Mouse (Mus musculus) hindlimb bud, embryonic 11.5 days (tissue): ENCODE measurements around the gene Klhl3.

ENCODE experiments used
- DNase-seq: peaks from one replicate; pipeline ENCODE4 v3.0.0-alpha.2; 2012; ENCODE audit warnings: low read depth, low spot score; ENCODE audit errors: extremely low spot score

Klhl3 gene

DNA sequence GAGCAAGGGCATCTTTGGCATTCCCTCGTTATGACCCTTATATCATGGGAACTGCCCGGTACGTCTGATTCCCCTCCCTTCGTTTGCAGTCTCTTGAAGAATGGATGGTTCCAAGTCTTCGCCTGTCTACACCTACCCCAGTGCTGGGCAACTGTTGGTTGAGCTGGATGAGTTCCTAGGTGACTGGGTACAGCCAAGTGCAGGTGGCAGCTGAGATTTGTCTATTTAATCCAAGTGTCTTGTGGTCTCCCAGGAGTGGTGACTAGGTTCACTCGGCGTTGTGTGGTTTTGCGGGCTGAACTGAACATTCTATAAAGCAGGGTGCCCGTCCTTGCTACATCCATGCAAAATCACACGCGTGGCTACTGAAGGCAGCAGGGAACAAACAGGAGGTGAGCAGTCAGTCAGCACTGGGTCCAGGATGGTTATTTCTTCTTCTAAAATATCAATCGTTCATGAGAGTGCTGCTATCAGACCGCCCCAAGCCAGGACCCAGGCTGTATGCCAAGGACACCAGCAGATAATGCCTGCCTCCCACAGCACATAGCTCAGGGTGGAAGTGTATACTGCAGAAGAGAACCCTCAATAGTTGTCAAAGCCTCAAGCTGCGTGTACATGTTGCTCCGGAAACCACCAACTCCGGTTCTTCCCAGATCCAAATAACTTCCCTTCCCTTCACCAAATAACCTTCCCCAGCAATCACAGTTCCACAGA lies 87.5 kb downstream of the Klhl3 start:
- no peak for DNase-seq

DNA sequence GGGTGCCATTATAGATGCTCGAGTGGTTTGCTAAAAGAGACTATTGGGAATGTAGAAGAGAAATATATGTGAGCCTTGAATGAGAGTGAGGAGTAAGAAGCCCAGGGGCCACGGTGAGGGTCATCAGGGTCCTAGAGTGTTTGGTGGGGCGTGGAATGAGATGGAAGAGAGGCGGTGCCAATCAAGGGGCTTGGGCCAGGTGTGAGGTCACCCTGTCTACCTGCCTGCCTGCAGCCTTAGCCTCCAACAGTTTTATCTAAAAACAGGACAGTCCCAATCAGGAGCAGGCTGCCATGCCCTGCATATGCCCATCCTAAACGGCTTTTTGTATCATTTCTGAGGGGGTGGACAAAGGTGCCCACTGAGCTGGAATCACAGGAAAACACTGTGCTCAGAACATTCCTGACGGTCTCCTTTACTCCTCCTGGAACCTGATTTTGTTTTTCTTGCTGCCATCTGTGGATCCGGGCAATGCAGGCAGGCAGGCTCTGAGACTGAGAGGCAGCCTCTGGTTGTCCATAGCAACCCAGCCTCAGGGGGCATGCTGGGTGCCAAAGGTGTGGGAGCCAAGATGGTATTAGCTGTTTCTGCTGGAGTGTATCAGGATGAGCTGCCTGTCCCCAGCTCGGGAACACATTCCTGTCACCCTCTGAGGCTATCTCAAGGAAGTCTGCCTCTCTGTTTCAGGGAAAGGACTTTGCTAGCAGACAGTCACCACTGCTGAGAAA lies 89.5 kb downstream of the Klhl3 start:
- DNase-seq: no peak

DNA sequence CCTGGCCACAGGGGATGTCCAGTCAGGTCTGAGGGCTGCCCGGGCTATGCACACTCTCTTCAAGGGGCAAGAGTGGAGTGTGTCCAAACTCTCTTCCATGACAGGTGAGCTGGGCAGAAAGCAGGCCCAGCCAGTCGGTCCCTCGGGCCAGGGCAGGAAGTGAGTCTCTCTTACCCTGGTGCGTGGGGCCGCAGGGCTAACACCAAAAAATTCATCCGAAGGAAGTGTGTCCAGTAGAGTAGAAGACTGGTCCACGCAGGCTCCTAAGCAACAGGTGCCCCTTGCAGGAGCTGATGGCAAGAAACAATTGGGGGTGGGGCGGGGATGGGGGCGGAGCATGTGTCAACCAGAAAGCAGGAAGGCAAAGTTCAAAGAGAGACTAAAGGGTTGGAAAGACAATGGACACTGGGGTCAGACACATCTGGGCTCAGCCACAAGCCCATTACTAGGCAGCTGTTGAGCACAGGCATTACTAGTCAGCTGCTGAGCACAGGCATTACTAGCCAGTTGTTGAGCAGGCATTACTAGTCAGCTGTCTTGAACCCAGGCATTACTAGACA lies 90.3 kb downstream of the Klhl3 start:
- DNase-seq: no peak

DNA sequence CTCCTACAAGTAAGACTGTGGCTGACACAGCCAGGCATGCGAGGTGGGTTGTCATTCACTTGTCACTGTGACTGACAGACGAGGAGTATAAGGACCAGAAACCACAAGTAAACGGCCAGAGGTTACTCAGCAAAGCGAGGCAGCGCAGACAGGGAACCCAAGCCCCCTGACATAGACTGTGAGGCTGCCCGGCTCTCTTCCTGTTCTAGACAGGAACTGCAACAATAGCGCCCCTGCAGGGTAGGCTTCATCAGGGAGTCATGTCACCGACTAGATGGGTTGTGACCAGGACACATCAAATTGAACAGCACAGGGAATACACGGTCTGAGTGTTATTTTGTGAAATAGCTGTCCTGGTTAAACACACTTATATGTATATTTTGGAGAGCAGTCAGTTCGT lies 93.0 kb downstream of the Klhl3 start:
- no peak for DNase-seq

DNA sequence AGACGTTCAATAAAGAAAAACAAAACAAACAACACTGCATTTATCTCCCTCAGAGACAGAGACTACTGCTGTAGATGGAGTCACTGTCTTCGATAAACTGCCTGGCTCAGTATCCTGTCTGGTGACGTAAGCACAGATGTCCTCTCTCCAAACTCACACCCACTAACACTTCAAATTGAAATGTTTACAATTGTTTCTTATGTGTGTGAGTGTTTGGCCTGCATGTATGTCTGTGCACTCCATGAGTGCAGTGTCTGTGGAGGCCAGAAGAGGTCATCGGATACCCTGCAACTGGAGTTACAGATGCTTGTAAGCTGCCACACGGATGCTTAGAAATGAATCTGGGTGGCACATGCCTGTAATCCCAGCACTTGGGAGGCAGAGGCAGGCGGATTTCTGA lies 96.1 kb downstream of the Klhl3 start:
- no peak for DNase-seq

DNA sequence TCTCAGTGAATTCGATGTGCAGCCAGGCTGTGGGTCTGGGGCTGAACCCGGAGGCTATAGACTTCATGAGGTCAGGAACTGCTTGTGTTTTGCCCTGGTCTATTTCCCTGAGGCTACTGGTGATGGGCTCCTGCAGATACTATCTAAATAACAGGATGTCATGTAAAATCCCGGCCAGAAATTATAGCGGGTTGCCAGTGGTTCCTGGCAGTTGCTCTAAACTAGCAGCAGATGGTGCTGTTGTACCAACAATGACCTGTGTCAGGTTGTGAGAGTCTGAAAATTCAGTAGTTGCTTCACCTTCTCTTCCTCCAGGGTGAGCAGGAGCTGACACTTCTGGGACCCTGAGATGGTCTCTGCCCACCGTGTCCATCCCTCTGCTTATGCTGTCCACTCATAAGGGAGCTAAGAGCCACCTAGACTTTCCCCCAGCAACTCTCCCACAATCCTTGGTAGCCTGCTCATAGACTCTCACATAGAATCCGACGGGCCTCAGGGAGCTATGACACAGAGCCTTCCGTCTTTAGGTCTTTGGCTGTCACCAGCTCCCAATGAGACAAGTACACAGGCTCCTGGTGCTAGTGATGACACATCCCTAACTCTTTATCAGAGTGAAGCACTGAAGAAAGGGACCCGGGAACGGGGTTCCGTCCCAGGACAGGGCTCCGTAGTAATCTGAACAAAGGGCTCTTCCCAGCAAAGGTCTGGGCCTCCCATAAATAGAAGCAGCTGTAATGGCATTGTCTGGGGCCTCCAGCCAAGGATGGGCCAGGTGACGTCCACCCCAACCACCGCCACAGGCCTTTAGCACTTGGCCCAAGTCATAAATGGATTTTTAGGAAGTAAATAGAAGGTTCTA lies 101.1 kb downstream of the Klhl3 start:
- no peak for DNase-seq

DNA sequence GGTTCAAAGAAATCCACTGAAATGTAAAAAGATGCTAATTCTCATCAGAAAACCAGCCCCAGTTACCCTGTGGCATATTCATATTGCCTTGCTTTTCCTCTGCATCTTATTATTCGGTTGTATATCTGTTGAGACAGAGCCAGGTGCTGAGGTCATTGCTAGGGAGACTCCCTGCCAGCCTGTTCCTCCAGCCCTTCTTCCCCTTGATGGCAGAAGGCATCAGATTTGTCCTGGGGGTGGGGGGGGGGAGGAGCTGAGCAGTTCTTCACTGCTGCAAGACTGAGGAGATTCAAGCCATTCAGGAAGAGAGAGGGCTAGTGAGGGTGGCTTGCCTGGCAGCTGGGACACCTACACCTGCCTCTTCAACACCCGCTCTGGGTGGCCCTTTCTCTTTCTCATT lies 101.9 kb downstream of the Klhl3 start:
- no peak for DNase-seq

DNA sequence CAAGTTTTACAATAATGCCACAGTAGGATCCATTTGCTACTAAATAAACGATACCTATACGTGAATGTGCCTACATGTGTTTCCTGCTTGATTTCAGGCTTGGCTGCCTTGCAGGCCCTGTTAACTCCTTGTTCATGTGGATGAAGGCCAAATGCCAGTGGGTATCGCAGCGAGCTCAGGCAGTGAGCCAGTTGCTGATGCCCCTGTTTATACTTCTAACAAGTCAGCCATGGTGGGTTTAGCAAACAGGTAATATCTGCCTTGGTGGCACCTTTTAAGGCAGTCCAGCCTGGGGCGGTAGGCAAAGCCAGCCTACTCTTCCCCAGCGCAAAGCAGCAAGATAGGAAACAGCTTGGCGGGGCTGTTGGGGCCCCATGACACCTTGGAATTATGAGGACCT lies 103.0 kb downstream of the Klhl3 start:
- DNase-seq: no peak

DNA sequence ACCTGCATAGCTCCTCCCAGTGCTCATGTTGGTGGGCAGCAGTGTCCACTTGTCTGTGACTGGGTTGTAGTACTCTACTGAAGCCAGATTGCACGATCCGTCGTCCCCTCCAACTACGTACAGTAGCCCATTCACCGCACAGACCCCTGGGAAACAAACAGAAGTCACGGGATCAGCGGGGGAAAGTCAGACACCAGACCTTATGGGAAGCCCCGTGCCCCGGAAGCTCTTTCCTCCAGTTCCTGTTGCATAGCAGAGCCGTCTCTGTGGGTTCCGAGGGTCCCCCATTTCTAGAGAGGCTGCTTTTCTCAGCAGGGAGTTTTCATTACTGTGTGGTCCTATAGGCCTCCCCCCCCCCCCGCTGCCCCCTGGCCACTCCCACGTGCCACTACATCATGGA lies 104.1 kb downstream of the Klhl3 start:
- no peak for DNase-seq

DNA sequence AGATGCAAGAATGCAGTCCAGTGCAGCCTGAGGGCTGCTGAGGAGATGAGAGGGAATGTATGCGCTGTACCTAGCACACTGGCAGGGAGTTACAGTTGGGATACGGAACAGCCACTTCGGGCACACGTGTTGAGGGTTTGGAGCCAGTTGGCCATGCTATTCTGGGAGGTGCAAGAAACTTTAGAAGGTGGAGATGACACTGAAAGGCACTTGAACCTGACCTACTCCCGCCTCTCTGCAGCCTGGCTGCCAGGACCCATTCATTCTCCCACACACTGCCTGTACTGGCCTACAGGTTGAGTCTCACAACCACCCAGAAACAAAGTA lies 105.4 kb downstream of the Klhl3 start:
- no peak for DNase-seq

DNA sequence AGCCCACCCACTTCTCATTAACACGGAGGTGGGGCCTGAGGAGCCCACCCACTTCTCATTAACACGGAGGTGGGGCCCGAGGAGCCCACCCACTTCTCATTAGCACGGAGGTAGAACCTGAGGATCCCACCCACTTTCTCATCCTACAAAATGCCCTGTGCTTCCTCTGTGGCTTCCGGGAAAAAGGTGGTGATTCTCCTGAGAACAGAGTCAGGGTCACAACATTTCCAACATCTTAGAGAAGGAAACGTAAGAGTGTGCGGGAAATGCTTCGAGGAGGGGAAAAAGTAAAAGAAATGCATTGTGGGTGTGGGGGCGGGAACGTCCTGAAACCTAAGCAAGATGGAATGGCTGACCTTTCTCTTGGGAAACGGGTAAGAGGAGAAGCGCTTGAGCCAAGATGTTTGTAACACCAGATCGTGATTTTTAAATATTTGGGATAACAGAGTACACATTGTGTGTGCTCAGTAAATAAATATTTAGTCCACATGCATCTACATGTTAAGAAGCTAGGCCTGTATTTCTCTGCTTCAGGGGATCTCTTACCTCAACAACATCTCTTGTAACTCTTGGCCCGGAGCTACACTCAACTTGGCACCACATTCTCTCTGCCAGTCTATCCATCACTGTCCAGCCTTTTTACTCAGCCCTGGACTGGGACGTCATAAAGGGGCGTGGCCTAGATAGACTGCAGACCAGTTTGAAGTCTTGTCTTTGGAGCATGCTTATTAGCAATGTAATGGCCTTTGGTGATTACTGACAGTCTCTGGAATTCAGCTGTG lies 105.9 kb downstream of the Klhl3 start:
- no peak for DNase-seq

DNA sequence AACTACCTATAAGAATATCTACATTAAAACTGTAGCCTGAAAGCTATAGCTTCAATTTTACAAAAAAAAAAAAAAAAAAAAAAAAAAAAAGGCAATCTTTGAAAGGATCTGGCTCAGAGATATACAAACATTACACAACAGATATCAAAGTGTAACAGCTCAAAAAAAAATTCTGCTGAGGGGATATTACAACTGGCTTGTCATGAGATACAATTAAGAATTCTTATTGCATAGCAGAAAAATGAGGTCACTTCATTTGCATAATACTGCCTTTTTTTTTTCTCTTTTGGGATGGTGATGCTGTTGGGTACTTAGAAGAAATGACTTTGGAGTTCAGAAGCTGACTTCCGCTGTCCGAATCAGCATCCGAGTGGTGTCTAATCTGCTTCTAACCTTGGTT lies 111.6 kb downstream of the Klhl3 start:
- DNase-seq: no peak

DNA sequence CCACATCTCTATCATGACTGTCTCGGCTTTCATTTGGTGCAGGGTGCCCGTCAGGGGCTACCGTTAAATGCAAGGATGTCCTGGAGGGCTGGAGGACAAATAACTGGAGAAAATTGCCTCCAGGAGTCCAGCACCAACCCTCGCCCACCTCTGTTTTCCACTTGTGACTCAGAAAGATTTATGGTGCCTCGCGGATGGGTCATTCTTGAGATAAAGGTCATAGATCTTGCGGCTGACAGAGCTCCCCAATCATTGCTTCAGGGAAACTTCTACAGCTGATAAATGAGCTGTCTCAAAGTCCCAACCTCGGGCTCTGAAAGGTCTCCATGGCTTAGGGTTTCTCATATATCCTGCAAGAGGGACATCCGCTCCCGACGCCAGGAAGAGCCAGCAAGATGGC lies 116.9 kb downstream of the Klhl3 start:
- DNase-seq: no peak

DNA sequence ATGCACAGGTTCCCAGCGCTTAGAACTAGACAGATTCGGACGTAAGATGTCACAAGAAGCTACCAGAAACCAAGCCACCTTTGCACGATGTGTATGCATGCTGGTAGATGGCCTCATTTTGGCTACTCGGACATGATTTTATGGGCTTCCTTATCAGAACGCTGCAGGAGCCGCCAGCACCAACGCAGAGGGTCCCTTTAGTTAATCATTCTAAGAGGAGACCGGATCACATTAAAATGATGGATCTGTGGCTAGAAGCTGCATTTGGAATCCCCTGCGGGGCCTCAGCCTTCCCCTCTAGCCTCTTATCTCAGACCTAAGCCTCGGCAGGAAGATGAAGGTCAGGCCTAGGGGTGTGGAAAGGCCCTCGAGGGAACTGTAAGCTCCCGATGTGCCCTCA lies 117.5 kb downstream of the Klhl3 start:
- no peak for DNase-seq

DNA sequence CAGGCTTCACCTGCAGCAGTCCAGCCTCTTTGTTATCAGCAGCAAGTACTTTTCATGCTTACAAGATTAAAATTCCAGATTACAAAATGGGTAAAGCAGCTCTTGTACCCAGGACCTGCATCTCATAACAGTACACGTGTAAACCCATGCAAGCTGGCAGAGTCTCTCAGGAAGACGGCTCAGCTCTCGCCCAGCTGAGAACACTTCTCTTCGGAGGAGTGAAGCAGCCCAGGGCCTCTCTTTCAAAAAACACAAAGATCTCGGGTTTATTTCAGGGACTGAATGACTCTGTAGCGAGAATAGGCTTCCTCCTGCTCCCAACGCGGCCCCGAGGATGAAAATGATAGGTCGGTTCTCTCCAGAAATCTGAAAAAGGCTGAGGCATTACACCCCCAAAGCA lies 128.8 kb downstream of the Klhl3 start:
- no peak for DNase-seq

DNA sequence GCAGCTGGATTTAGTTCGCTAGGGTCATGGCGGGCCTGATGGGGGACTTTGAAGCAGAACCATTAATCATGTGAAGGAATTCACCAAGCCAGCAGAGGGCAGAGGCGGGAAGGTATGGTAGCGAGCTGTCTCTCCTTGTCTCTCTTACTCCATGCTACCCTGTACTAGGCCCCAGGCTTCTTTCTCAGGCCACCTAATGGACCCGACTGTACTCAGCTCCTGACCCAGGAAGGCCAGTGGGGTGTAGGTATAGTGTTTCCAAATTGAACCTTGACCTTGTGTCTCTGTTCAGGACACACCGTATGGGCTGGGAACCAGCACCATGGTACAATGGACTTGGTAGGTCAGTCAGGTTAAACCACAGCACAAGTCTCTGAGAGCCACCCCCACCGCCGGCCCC lies 129.2 kb downstream of the Klhl3 start:
- DNase-seq: no peak

DNA sequence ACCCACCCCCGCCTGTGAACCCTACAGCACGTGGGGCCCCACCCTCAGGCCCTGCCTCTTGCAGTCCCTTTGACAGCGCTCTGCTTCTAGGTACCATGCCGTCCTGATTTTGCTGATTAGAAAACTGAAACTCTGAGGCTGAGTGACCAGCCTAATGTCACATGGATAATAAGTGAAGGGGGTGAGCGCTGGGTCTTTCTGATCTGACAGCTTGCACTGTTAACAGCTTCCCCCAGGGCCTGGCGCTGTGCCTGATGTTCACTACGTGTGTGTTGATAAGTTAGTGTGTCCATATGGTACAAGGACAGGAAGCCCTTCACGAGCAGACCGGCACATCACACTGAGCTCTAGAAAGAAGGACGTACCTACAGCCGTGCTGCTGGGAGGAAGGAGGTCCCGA lies 130.1 kb downstream of the Klhl3 start:
- no peak for DNase-seq

DNA sequence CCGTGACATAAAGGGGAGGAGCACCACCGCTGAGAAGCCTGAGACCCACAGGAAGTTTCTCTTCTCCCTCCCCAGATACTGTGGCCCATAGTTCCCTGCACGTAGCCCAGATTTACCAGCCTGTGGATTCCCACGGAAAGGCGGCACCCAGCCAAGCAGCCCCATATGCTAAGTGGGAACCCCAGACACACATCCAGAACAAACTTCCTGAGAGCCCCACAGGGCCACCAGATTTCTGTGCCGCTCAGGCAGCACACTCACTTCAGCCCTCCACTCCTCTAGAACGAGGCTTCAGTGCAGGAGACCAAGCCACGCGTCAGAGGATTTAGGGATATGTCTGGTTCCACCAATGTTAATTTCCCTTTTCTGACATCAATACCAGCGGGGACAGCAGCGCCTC lies 130.5 kb downstream of the Klhl3 start:
- no peak for DNase-seq

DNA sequence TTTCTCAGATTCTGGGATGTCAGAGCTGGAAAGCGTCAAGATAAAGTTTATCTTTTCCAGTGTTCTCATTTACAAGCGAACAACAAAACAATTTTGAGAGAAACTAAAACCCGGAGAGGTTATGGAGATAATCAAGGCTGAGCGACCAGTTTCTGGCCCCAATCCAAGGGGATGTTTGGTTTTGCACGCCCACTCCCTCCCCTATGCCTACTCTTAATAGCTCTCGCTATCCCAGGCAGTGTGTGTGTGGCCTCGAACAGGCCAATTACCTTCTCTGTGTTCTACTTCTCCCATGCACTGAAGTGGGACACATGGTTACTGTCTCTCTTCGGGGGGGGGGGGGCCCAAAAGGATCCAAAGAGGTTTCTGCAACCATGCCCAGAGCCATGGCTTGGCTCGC lies 132.7 kb downstream of the Klhl3 start:
- DNase-seq: no peak

DNA sequence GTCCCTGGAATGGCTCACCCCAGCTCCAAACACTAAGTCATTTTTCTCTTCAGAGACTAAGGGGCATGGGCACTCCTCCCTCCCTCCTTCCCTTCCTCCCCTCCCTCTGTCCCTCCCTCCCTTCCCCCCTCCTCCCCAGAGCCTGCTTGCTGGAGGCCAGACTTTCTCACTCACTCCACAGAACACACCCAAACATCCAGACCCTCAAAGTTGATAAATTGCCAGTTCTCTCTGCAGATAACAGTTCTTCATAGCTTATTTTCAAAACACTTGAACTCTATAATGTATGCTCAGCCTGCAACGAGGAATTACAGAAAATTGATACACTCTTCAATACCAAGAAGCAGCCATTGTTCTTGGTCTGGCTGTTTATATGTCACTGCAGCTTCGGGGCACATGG lies 133.3 kb downstream of the Klhl3 start:
- DNase-seq: no peak

DNA sequence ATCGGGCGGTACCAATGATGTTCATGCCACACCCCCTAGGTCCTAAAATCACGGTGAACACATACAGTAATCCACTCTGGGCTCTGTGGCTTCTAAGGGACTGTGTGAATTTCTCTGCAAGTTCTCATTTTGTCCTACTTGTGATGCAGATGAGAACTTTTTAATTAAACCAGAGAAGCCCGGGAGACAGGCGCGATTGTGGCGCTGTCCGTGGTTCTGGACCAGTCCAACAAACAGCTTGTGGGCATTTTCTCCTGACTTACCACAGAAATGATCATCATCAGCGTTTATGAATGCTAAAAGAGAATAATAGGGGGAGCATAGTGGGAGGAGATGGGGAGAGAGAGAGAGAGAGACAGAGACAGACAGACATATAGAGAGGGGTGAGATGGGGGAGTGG lies 134.5 kb downstream of the Klhl3 start:
- no peak for DNase-seq
